Mouse (Mus musculus) urinary bladder, postnatal 36 days (tissue): ENCODE measurements around the gene Duox2.

Experiments used
- DNase-seq, 2 experiments: peaks; one replicate each; pipeline ENCODE4 v3.0.0; 2022; ENCODE audit warnings: low spot score in 2 of 2, mixed read lengths in 1 of 2

Duox2 gene

DNA sequence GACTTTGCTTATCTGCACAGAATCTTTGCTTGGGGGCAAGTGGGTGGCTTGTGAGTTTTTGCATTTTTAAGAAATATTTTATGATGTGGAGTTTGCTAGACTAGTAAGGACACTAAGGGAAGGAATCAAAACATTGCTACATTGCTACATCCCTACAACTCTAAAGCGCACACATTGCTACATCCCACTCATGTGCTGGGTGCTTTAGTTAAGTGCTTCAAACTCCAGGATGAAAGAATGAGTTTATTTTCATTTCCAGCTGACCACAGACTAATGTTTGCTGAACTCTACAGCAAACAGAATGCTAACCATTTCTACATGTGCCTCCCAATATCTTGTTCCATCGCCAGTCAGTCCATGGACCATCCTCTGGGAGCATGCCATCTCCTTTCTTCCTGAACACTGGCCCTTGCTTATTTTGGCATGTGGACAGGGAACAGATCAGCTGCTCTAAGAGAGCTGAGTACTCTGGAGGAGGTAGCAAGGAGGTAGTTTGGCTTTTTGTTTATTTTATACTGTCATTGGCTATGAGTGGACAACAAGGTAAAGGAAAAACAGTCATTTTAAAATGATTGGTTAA, 60.3 kb downstream of the Duox2 start:
- DNase-seq, result no peak

DNA sequence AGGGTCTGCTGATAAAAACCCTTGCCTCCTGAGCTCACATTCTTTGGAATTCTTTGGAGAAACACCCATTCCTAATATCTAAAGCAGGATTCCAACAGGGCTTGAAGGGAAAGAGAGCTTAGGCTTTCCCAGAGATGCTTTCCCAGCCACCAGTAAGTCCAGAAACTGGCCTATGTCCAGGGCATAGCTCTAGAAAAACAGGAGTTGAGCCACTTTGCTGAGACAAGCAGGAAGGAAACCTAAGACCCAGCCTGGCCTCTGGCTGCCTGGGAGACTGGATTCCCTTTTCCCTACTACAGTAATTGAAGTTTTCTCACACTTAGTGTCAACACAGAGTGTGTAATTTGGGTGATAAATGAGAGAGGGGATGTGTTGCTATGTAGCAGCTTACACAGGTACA, 61.9 kb downstream of the Duox2 start:
- no peak for DNase-seq

- DNase-seq, result no peak
Measured at GRCm38 (mm10) chr2:122235425-122235824, 62.8 kb downstream of the Duox2 start.

DNA sequence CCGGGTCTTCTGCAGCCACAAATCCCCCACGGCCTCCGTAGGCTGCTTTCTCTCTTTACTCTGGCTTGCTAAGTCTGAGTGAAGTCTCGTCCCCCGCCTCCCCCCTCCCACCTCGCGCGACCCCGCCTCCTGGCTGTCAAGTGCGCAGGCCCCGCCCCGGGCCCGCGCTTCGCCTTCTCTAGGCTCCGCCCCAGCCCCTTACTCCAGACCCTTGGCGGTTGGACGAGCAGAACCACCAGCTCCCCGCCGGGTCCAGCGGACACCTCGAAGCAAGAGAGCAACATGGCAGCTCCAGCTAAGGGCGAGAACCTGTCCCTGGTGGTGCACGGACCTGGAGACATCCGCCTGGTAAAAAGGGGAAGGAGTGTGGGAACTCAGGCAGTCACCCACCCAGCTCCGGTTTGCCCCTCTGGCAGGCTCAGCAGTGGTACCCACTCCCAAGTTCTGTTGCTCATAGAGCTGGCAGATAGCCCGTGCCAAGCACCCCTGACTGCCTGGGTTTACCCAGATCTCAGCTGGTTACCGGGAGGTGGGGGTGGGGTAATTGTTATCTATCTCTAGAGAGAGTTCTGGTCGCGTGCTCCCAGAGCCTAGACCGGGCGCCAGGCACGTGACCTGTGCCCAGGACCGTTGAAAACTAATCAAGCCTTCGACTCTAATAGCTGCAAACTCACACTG, 63.5 kb downstream of the Duox2 start, which contains the start of gene Sord:
TSS of gene Sord (plus strand) at position 139 of the 678 bp plus-strand sequence.
- DNase-seq, result peak; percentile 56 to 72

GRCm38 (mm10) chr2:122233759-122234557, 64.3 kb downstream of the Duox2 start:
- DNase-seq, result peak in 1 of 2 experiments; percentile 47

- no peak for DNase-seq
Measured at GRCm38 (mm10) chr2:122233341-122233740, 64.9 kb downstream of the Duox2 start.

GRCm38 (mm10) chr2:122231616-122232015, 66.6 kb downstream of the Duox2 start:
- DNase-seq, result no peak

GRCm38 (mm10) chr2:122230395-122230794, 67.9 kb downstream of the Duox2 start:
- DNase-seq, result peak in 1 of 2 experiments; percentile 35
